Comparison of ENCODE assay signal across 14 mouse cellular contexts in genomic region chr6:120614526-120614925, GRCm38 (mm10).
"Had no signal": no experiment of that assay in that cellular context is flagged by ENCODE, and none has a peak within 500 bp of the region (broad histone marks: within the 10 kb centered on the region; RNA-seq: fewer than 3 reads in every experiment).

No protein-coding gene starts in this region.

- H3K4me1 ChIP-seq: limb, embryonic 15.5 days had no signal

- H3K9ac ChIP-seq: limb, embryonic 15.5 days; midbrain, embryonic 12.5 days; neural tube, embryonic 13.5 days had no signal

- DNase-seq: layer of hippocampus, adult 9-11 months; layer of hippocampus, postnatal 36 days; lung, adult 18-20 months; retina, postnatal 1 day; right cerebral cortex, postnatal 4 days; spleen, adult 18-20 months; thymus, adult 18-20 months; thymus, postnatal 14 days had no signal

- H3K4me3 ChIP-seq: limb, embryonic 15.5 days; midbrain, embryonic 12.5 days; neural tube, embryonic 13.5 days had no signal

- ATAC-seq: inflammation-experienced regulatory T-cells, adult 6 months; intestine, postnatal 0 days; midbrain, embryonic 16.5 days had no signal

- H3K4me2 ChIP-seq: limb, embryonic 15.5 days; midbrain, embryonic 12.5 days; neural tube, embryonic 13.5 days had no signal

- H3K27me3 ChIP-seq: limb, embryonic 15.5 days; midbrain, embryonic 12.5 days; neural tube, embryonic 13.5 days had no signal

- H3K36me3 ChIP-seq: limb, embryonic 15.5 days; midbrain, embryonic 12.5 days; neural tube, embryonic 13.5 days had no signal

- H3K27ac ChIP-seq: limb, embryonic 15.5 days; midbrain, embryonic 12.5 days; neural tube, embryonic 13.5 days had no signal

- H3K9me3 ChIP-seq: limb, embryonic 15.5 days; midbrain, embryonic 12.5 days; neural tube, embryonic 13.5 days had no signal
